8 mouse cellular contexts compared by ENCODE assay signal in genomic region chr13:91462395-91462794, GRCm38 (mm10). TPM values are rescaled to one million over a fixed set of nuclear protein-coding genes. Genes with fewer than 3 reads are reported as not detected.
DNase-seq lines count a peak whose midpoint lies in the region; ATAC-seq and TF ChIP-seq lines count a peak whose summit lies in the region.

No protein-coding gene starts in this region.

- H3K4me2 ChIP-seq in liver, embryonic 11.5 days = peak overlapping the region; percentile 83
- H3K4me2 ChIP-seq in hindbrain, embryonic 14.5 days (replicated peaks) = peak overlapping the region; percentile 77
- H3K4me2 ChIP-seq in myocyte (ENCODE audit: low read depth) = peak overlapping the region; percentile 53

- WGBS in liver, embryonic 11.5 days = 2% methylated on average over 2 of the region's 2 CpGs
- 4% methylated on average over 1 of the region's 2 CpGs for WGBS in hindbrain, embryonic 14.5 days

- peak overlapping the region; percentile 92 for H3K27ac ChIP-seq in liver, embryonic 11.5 days (ENCODE audit: low read depth, low read length)
- H3K27ac ChIP-seq in hindbrain, embryonic 14.5 days = peak overlapping the region; percentile 93; the same call in 1 of the 2 replicates

- H3K4me3 ChIP-seq in liver, embryonic 11.5 days (ENCODE audit: low read depth, low read length) = peak overlapping the region; percentile 93
- peak overlapping the region; percentile 94 for H3K4me3 ChIP-seq in hindbrain, embryonic 14.5 days (replicated peaks; ENCODE audit: low read length)
- peak overlapping the region; percentile 30 for H3K4me3 ChIP-seq in myocyte

- peak overlapping the region; percentile 97 for H3K9ac ChIP-seq in liver, embryonic 11.5 days (ENCODE audit: low read depth, low read length)
- peak overlapping the region; percentile 83 for H3K9ac ChIP-seq in hindbrain, embryonic 14.5 days

- no peak for ATAC-seq in liver, embryonic 11.5 days (replicated peaks; ENCODE audit: low FRiP score)
- no peak for ATAC-seq in hindbrain, embryonic 14.5 days (ENCODE audit: low FRiP score)

- H3K4me1 ChIP-seq in liver, embryonic 11.5 days (replicated peaks; ENCODE audit: control insufficient read depth, insufficient read depth, low read length) = peaks cover 42% of the 10 kb centered on the region
- peaks cover 44% of the 10 kb centered on the region for H3K4me1 ChIP-seq in hindbrain, embryonic 14.5 days (replicated peaks; ENCODE audit: control insufficient read depth, insufficient read depth, low read length)

- no peak for DNase-seq in liver, embryonic 11.5 days (ENCODE audit: low spot score)
- DNase-seq in liver = no peak
- peak; percentile 52 for DNase-seq in c-Kit-positive CD71-positive TER-119-positive erythroid progenitor cells, embryonic 14.5 days (ENCODE audit: low spot score)
- no peak for DNase-seq in hindbrain, embryonic 14.5 days (ENCODE audit: low spot score)
- DNase-seq in layer of hippocampus, postnatal 36 days = no peak
- no peak for DNase-seq in lung, postnatal 14 days
- DNase-seq in frontal cortex, postnatal 10 days (ENCODE audit: low spot score in 2 of 2) = no peak

- TF ChIP-seq POLR2A in myocyte (IDR thresholded peaks at IDR 0.05; ENCODE audit: insufficient read length, low read depth) = no peak

- H3K79me2 ChIP-seq in myocyte (ENCODE audit: control insufficient read depth, insufficient read depth) = peaks cover 50% of the 10 kb centered on the region

- H3K9me3 ChIP-seq in liver, embryonic 11.5 days (ENCODE audit: control insufficient read depth, low read length) = no peaks in the 10 kb centered on the region
- H3K9me3 ChIP-seq in hindbrain, embryonic 14.5 days (ENCODE audit: control insufficient read depth, low read length) = no peaks in the 10 kb centered on the region

- no peaks in the 10 kb centered on the region for H3K27me3 ChIP-seq in liver, embryonic 11.5 days (replicated peaks; ENCODE audit: control insufficient read depth, insufficient read depth, low read length)
- no peaks in the 10 kb centered on the region for H3K27me3 ChIP-seq in hindbrain, embryonic 14.5 days (ENCODE audit: control insufficient read depth, insufficient read depth, low read length)
- H3K27me3 ChIP-seq in myocyte (ENCODE audit: control insufficient read depth, insufficient read depth, insufficient read length) = no peaks in the 10 kb centered on the region

- no peaks in the 10 kb centered on the region for H3K36me3 ChIP-seq in liver, embryonic 11.5 days (ENCODE audit: control insufficient read depth, insufficient read depth, low read length)
- no peaks in the 10 kb centered on the region for H3K36me3 ChIP-seq in hindbrain, embryonic 14.5 days (replicated peaks; ENCODE audit: control insufficient read depth, insufficient read depth)
- H3K36me3 ChIP-seq in myocyte (ENCODE audit: control insufficient read depth, insufficient read depth) = no peaks in the 10 kb centered on the region

- peak overlapping the region; percentile 99 for H3ac ChIP-seq in myocyte (ENCODE audit: control insufficient read depth, insufficient read length)

TF ChIP-seq in myocyte, 11 proteins besides CTCF, POLR2A, EP300 and RAD21:
- no peak for TF ChIP-seq CEBPB (IDR thresholded peaks at IDR 0.05; ENCODE audit: insufficient read depth, poor library complexity, severe bottlenecking)
- TF ChIP-seq TCF3 (IDR thresholded peaks at IDR 0.05; ENCODE audit: insufficient read length, low read depth) = no peak
- TF ChIP-seq REST (IDR thresholded peaks at IDR 0.05; ENCODE audit: insufficient read depth, insufficient read length) = no peak
- TF ChIP-seq MYOG (IDR thresholded peaks at IDR 0.05; ENCODE audit: control insufficient read depth in 1 of 3, insufficient read depth in 1 of 3, insufficient read length in 2 of 3, low read depth in 2 of 3) = no peak
- TF ChIP-seq SRF (IDR thresholded peaks at IDR 0.05; ENCODE audit: control insufficient read depth, insufficient read length, low read depth) = no peak
- TF ChIP-seq POLR2AphosphoS2 (IDR thresholded peaks at IDR 0.05; ENCODE audit: insufficient read length, low read depth) = no peak

RNA-seq across cellular contexts. Expression of gene Ssbp2, which starts 2.3 kb away (rescaled TPM):
- 110 and 113 TPM in 2 replicates for polyA plus RNA-seq in liver, embryonic 11.5 days (2014; fragmentation: Nextera tagmentation; extraction: Ambion mirVana)
- polyA plus RNA-seq in hindbrain, embryonic 14.5 days (2014; fragmentation: Nextera tagmentation; extraction: Ambion mirVana) = 204 and 220 TPM in 2 replicates
- polyA plus RNA-seq in myocyte (2012; fragmentation: generic; extraction: Trizol) = 52.1 TPM
- total RNA-seq in layer of hippocampus, postnatal 36 days (2021) = 100 to 1,000 TPM; 116 to 135 TPM

Comparison
In these comparisons a context has a peak if more than half of its experiments do, and no peak if none do; other contexts are left out.
1. H3K4me3 ChIP-seq: peak in every context shown above with its lines; median percentile 94 in hindbrain, embryonic 14.5 days; 93 in liver, embryonic 11.5 days; 30 in myocyte.